Mouse (Mus musculus): ENCODE measurements around the gene Serinc2.
"Not testable (repeated sequence)": the region's sequence is repeated elsewhere in the genome, so short reads cannot be mapped to it uniquely, and the experiment has no call there.

Serinc2 gene

DNA sequence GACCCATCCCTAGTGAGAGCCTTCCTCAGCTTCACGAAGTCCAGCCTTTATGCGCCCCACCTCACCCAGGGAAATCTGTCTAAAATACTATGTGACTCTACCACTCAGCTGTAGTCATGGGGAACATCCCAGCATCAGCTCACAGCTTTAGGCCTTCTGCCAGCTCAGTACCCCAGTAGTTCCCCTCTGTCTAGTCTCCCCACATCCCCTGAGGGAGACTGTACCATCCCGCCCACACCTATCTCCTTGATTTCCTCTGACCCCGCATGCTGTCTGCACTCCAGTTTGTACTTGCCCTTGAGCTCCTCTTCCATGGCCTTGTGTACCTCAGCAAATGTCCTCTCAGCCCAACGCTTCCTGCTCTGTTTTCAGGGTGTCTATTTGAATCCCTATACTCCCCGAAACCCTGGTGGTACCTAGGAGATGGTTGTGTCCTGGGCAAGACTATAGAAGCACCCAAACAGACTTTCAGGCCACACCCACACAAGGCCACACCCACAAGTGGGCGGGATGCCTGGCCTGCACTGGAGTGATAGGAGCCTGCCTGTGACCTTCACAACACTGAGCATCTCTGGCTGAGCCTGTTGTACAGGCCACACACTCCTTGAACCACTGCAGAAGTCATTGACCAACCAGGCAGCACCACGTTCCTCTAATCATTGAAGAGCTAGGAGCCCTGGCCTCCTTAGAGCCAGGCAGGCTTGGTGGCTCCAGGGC, 26.4 kb downstream of the Serinc2 start:
- peak in 1 of 2 experiments; percentile 14 for DNase-seq

GRCm38 (mm10) chr4:130251763-130252162, 27.2 kb downstream of the Serinc2 start:
- DNase-seq = no peak

- no peak for DNase-seq
Observed at GRCm38 (mm10) chr4:130251172-130251705, 27.8 kb downstream of the Serinc2 start.

DNA sequence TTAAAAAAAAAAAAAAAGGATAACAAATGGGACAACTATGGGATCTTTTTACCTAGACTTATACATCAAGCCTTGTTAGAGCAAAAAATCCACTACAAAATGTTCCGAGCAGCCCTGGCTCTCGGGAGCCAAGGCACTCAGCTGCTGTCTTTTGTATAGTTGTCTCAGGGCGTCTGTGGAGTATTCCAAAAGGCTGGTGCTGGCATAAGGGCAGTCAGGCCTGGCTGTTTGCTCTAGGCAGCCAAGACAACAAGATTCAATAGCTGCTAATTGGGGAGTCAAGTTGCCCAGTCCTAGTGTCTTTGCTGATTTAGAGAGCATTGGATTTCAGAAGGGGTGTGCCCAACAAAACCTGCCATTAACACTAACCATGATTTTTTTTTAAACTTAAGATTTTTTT, 30.4 kb downstream of the Serinc2 start:
- no peak for DNase-seq

GRCm38 (mm10) chr4:130246132-130246531, 32.9 kb downstream of the Serinc2 start:
- peak; percentile 27 to 31 for DNase-seq

- no peak for DNase-seq
Observed at GRCm38 (mm10) chr4:130244749-130245148, 34.3 kb downstream of the Serinc2 start.

- not testable (repeated sequence) for DNase-seq
Observed at GRCm38 (mm10) chr4:130243621-130244020, 35.4 kb downstream of the Serinc2 start.

DNA sequence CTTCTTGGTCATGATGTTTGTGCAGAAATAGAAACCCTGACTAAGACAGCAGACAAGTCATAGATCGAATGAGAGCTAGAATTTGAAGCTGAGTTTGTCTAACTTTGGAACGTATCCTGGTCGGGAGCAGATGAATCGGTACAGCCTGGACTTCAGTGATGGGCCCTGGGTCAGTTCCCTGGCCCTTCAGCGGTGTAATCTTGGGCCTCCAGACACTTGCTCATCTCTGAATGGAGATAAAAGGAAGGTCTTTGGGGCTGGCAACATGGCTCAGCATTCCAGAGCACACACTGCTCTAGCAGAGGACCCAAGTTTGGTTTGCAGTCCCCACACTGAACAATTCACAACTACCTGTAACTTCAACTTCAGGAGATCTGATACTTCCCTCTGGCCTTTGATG, 36.0 kb downstream of the Serinc2 start:
- DNase-seq = no peak

GRCm38 (mm10) chr4:130240695-130241094, 38.3 kb downstream of the Serinc2 start:
- no peak for DNase-seq

DNA sequence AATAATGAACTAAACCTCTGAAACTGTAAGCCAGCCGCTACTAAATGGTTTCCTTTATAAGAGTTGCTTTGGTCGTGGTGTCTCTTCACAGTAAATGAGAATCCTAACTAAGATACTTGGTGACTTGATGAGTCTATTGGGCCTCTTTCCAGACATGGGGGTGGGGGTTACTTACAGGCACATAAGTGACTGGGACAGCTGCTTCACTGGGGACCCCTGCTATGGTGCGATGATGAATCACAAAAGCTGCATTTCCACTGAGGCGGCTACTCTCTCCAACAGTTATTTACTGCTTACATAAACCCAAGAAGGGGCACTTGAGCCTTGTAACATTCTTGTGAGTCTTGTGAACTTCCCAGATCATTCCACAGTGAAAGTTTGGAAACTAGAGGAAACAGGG, 41.4 kb downstream of the Serinc2 start:
- DNase-seq = no peak

DNA sequence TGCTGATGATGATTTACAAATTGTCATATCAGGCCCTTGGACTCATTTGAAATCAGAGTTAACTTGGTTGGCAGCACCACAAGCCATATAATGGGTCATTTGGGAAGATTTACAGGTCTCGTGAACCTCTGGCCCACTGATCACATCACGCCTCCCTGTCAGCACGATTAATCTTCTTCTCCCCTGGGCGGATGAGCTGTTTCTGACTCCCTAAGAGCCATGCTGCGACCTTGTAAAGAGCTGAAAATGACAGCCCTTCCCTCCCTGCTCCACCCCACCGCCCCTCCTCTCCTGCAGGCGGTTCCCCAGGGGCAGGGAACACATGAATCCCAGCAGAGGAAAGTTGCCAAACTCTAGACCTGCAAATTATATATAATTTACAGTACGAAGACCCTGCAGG, 42.6 kb downstream of the Serinc2 start:
- no peak for DNase-seq

- no peak for DNase-seq
Observed at GRCm38 (mm10) chr4:130224071-130224470, 54.9 kb downstream of the Serinc2 start.

GRCm38 (mm10) chr4:130222179-130222578, 56.8 kb downstream of the Serinc2 start, which contains the start of gene Gm853:
Gm853 (minus strand) TSS chr4:130222401.
- no peak for DNase-seq

- DNase-seq = no peak
Observed at GRCm38 (mm10) chr4:130220176-130220575, 58.8 kb downstream of the Serinc2 start.

DNA sequence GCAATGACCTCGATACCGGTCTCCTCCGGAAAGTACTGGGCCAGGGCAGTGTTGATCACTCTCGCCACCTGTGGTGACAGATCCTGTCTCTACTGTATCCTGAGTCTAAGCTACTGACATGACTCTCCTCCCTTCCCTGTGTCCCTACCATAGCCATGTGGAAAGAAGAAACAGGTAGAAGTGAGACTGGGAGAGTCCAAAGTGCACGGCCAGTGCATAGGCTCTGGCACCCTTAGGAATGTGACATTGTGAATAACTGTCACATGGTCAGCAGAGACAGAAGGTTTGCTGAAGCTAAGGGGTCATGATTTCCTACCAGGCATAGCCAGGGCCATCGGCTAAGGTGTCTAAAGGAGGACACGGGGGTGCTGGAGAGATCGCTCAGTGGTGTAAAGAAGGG, 63.6 kb downstream of the Serinc2 start:
- DNase-seq = no peak

GRCm38 (mm10) chr4:130213857-130214256, 65.1 kb downstream of the Serinc2 start:
- DNase-seq = no peak

GRCm38 (mm10) chr4:130213197-130213596, 65.8 kb downstream of the Serinc2 start:
- no peak for DNase-seq

DNA sequence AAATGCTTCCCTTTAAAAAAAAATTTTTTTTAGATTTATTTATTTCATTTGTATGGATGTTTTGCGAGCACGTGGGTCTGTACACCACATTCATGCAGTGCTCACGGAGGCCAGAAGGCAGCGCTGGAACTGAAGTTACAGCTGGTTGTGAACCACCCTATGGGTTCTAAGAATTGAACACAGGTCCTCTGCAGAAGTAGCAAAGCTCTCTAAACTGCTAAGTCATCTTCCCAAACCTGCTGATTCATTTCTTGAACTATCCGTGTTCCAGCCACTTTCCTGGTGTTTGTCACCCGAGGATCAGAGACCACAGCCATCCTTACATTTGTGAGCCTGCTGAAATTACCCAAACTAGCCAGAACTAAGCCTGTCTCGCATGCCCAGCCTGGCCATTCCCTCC, 66.6 kb downstream of the Serinc2 start:
- DNase-seq = no peak

DNA sequence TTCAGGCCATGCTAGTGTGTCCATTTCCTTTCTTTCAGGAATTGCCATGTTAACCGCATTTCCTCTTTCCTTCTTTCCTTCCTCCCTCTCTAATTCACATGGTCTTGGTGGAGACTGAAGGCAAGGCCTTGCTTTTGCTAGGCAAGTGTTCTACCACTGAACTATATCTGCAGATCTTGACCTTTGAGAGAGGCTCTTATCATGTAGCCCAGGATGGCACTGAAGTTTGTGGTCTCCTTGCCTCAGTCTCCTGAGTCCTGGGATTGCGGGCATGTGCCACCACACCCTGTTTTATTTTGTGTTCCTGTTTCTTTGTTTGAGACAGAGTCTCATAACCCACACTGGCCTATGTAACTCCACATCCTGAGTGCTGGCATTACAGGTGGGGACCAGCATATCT, 67.1 kb downstream of the Serinc2 start:
- no peak for DNase-seq

Data from thymus, postnatal 36 days (tissue).